Mouse (Mus musculus): Measurements from ENCODE around the gene Bnip1. TPM values are rescaled to one million over a fixed set of nuclear protein-coding genes. Genes with fewer than 3 reads are reported as not detected.

The Bnip1 gene
- 10 to 100 TPM; 32.6 to 41.1 TPM for polyA plus RNA-seq (2017; shearing (Covaris generic))

GRCm38 (mm10) chr17:26780750-26781571 is at the start of gene Bnip1:
TSS of gene Bnip1 (plus strand) at chr17:26781066.
- ATAC-seq: peak; percentile 65

- ATAC-seq: no peak
Observed at GRCm38 (mm10) chr17:26742581-26742980, 38.3 kb upstream of the Bnip1 start.

GRCm38 (mm10) chr17:26743294-26743693 is 37.6 kb upstream of the Bnip1 start:
- no peak for ATAC-seq

- no peak for ATAC-seq
Observed at GRCm38 (mm10) chr17:26749975-26750374, 30.9 kb upstream of the Bnip1 start.

GRCm38 (mm10) chr17:26752297-26752696 is 28.6 kb upstream of the Bnip1 start:
- ATAC-seq: no peak

GRCm38 (mm10) chr17:26753476-26753875 is 27.4 kb upstream of the Bnip1 start:
- peak; percentile 75 for ATAC-seq

GRCm38 (mm10) chr17:26767100-26767753 is 13.6 kb upstream of the Bnip1 start:
- no peak for ATAC-seq

- no peak for ATAC-seq
Observed at GRCm38 (mm10) chr17:26767754-26768124, 13.1 kb upstream of the Bnip1 start.

GRCm38 (mm10) chr17:26776211-26776610 is 4.7 kb upstream of the Bnip1 start:
- ATAC-seq: no peak

- ATAC-seq: no peak
Observed at GRCm38 (mm10) chr17:26778001-26778400, 2.9 kb upstream of the Bnip1 start.

GRCm38 (mm10) chr17:26778430-26779100 is 2.3 kb upstream of the Bnip1 start:
- no peak for ATAC-seq

- ATAC-seq: no peak
Observed at GRCm38 (mm10) chr17:26779471-26779870, 1.4 kb upstream of the Bnip1 start.

GRCm38 (mm10) chr17:26781610-26782043 is 761 bp downstream of the Bnip1 start:
- no peak for ATAC-seq

GRCm38 (mm10) chr17:26784525-26784924 is 3.7 kb downstream of the Bnip1 start:
- ATAC-seq: no peak

- ATAC-seq: no peak
Observed at GRCm38 (mm10) chr17:26786586-26786985, 5.7 kb downstream of the Bnip1 start.

GRCm38 (mm10) chr17:26788986-26789385 is 8.1 kb downstream of the Bnip1 start:
- ATAC-seq: no peak

- ATAC-seq: no peak
Observed at GRCm38 (mm10) chr17:26789460-26790268, 8.8 kb downstream of the Bnip1 start.

GRCm38 (mm10) chr17:26790269-26791214 is 9.7 kb downstream of the Bnip1 start:
- ATAC-seq: no peak

- no peak for ATAC-seq
Observed at GRCm38 (mm10) chr17:26791580-26791979, 10.7 kb downstream of the Bnip1 start.

- no peak for ATAC-seq
Observed at GRCm38 (mm10) chr17:26792096-26792495, 11.2 kb downstream of the Bnip1 start.

GRCm38 (mm10) chr17:26793068-26793765 is 12.4 kb downstream of the Bnip1 start:
- no peak for ATAC-seq
